Mouse (Mus musculus): ENCODE results near the gene Hif3a. TPM values are rescaled to one million over a fixed set of nuclear protein-coding genes. Genes with fewer than 3 reads are reported as not detected.

Gene Hif3a
- polyA plus RNA-seq, 1 experiment from 2014 or later: 22.6 TPM

DNA sequence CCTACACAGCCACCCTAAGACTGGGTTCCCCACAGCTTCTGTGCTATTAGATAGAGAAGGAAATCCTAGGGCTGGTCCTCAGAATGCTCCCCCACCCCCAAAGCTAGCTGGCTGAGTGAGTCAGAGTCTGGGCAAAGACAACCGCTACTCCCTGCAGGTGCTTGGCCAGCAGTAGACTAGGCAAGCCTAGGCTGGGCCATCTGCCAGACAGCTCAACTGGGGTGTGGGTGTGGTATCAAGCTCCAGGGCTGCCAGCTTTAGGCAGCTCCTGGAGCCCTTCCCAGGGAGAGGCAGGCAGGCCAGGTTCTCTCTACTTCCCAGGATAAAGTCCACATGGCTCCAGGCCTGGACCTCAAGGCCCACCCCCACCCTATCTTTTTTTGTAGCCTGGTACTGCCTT lies 45.2 kb downstream of the Hif3a start:
- no peak overlapping the region for H3K27ac ChIP-seq
- no peaks in the 10 kb centered on the region for H3K27me3 ChIP-seq (replicated peaks)
- no peaks in the 10 kb centered on the region for H3K9me3 ChIP-seq (replicated peaks)
- no peak overlapping the region for H3K4me3 ChIP-seq
- WGBS (ENCODE audit: insufficient replicate concordance): 81% methylated on average over 1 of the region's 1 CpGs
- peaks cover 96% of the 10 kb centered on the region for H3K36me3 ChIP-seq
- ATAC-seq: peak; percentile 40; the same call in 1 of the 2 replicates
- H3K9ac ChIP-seq: no peak overlapping the region
- H3K4me1 ChIP-seq: peaks cover 39% of the 10 kb centered on the region
- H3K4me2 ChIP-seq: no peak overlapping the region

GRCm38 (mm10) chr7:17015381-17015780 lies 46.8 kb downstream of the Hif3a start:
- 81% methylated on average over 6 of the region's 6 CpGs for whole genome bisulfite sequencing (ENCODE audit: insufficient replicate concordance)
- peaks cover 96% of the 10 kb centered on the region for H3K36me3 ChIP-seq
- H3K9me3 ChIP-seq (replicated peaks): no peaks in the 10 kb centered on the region
- H3K4me2 ChIP-seq: no peak overlapping the region
- H3K4me3 ChIP-seq: no peak overlapping the region
- peaks cover 22% of the 10 kb centered on the region for H3K4me1 ChIP-seq
- no peak overlapping the region for H3K9ac ChIP-seq
- no peak for ATAC-seq
- H3K27ac ChIP-seq: no peak overlapping the region
- H3K27me3 ChIP-seq (replicated peaks): no peaks in the 10 kb centered on the region

GRCm38 (mm10) chr7:17011909-17012590 lies 50.2 kb downstream of the Hif3a start:
- Histone ChIP-seq H3K36me3 (peaks cover 100% of the 10 kb centered on the region), H3K4me2 (no peak overlapping the region), H3K4me3 (no peak overlapping the region), H3K4me1 (0 out of 2 replicates have a peak, but pooled peaks cover 3% of the 10 kb centered on the region), H3K9me3 (replicated peaks) (no peaks in the 10 kb centered on the region), H3K27me3 (replicated peaks) (no peaks in the 10 kb centered on the region), H3K27ac (no peak overlapping the region), H3K9ac (no peak overlapping the region)
- no peak for ATAC-seq
- 83% methylated on average over 7 of the region's 7 CpGs for WGBS (ENCODE audit: insufficient replicate concordance)

- 79% methylated on average over 5 of the region's 5 CpGs for WGBS (ENCODE audit: insufficient replicate concordance)
- no peak for ATAC-seq
These were observed 52.2 kb downstream of the Hif3a start for GRCm38 (mm10) chr7:17010010-17010347.

GRCm38 (mm10) chr7:17009326-17010009 lies 52.8 kb downstream of the Hif3a start:
- Histone ChIP-seq H3K4me2 (no peak overlapping the region), H3K27ac (no peak overlapping the region), H3K9me3 (replicated peaks) (no peaks in the 10 kb centered on the region), H3K27me3 (replicated peaks) (no peaks in the 10 kb centered on the region), H3K9ac (no peak overlapping the region), H3K4me3 (no peak overlapping the region), H3K36me3 (peaks cover 100% of the 10 kb centered on the region), H3K4me1 (0 out of 2 replicates have a peak, but pooled peaks cover 4% of the 10 kb centered on the region)
- WGBS (ENCODE audit: insufficient replicate concordance): 74% methylated on average over 16 of the region's 16 CpGs
- ATAC-seq: no peak

More at GRCm38 (mm10) chr7:17010010-17010347, 52.2 kb downstream of the Hif3a start:
- Histone ChIP-seq H3K9me3 (replicated peaks) (no peaks in the 10 kb centered on the region), H3K9ac (no peak overlapping the region), H3K27me3 (replicated peaks) (no peaks in the 10 kb centered on the region), H3K27ac (no peak overlapping the region), H3K4me2 (no peak overlapping the region), H3K36me3 (peaks cover 100% of the 10 kb centered on the region), H3K4me1 (0 out of 2 replicates have a peak, but pooled peaks cover 2% of the 10 kb centered on the region), H3K4me3 (no peak overlapping the region)

DNA sequence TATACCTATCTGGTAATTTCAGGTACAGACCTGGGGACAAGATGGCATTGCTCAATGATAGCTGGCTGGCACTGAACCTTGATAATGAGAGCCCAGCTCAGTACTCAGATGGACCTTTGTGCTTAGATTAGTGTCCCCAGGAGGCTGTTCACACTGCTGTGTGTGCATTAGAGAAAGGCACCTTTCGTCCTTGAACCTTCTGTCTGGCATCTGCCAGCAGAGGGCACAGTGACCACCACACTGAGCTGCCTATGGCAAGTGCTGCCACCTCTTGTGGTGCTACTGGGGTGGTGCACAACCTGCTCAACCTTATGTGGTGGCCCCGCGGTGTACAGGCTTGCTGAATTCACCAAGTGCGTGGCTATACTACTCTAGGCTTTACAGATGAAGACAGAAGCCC lies 54.9 kb downstream of the Hif3a start:
- 83% methylated on average over 4 of the region's 4 CpGs for WGBS (ENCODE audit: insufficient replicate concordance)
- Histone ChIP-seq H3K27ac (no peak overlapping the region), H3K9ac (no peak overlapping the region), H3K4me3 (no peak overlapping the region), H3K4me1 (peaks cover 14% of the 10 kb centered on the region; the same call in 1 of the 2 replicates), H3K4me2 (no peak overlapping the region), H3K36me3 (peaks cover 92% of the 10 kb centered on the region), H3K9me3 (replicated peaks) (no peaks in the 10 kb centered on the region), H3K27me3 (replicated peaks) (no peaks in the 10 kb centered on the region)
- no peak for ATAC-seq

DNA sequence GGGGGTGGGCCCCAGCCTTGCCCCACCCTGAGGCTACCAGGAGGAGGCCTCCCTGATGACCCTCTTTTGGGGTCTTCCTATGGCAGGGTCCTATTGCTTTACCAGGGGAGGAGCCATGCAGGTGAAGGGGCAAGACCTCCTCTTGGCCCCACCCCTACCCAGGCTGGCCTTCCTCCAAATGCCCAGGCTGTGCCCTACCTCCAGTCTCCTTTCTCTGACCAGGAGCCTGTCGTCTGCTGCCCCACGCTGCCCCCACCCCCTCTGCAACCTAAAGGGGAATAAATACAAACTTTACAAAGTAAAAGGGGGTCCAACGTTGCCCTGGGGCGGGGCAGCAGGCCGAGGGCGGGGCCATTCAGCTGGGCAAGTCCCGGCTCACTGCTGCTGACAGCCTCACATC lies 57.5 kb downstream of the Hif3a start:
- no peak overlapping the region for H3K27ac ChIP-seq
- WGBS (ENCODE audit: insufficient replicate concordance): 72% methylated on average over 7 of the region's 7 CpGs

DNA sequence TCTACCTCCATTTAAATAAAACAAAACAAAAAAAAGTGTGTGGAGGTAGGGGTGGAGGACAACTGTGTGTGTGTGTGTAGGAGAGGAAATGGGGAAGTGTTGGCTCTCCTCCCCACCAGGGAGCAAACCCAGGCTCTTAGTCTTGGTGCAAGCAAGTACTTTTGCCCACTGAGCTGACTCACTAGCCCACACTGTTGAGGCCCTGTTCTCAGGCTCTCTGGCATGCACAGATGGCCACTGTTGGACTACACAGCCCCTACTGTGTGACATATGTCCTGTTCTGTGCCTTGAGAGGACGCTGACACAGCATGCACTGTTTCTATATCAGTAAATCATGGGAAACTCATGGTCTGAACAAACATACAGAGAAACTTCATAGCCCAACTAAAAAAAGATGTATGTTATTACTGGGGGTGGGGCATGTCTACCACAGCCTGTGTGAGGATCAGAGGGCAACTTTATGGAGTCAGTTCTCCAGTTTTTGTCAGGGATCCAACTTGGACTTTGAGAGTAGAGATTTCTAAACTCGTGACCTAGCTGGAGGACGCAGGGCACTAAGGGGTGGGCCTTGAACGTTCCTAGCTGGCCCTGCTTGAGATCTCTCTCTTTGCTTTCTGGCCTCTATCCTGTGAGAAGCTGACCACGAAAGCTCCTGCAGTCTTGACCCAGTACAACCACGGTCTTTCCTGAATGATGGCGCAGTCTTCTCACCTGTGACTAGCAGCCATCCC lies 58.8 kb downstream of the Hif3a start:
- Histone ChIP-seq H3K9ac (no peak overlapping the region), H3K9me3 (replicated peaks) (no peaks in the 10 kb centered on the region), H3K4me1 (peaks cover 34% of the 10 kb centered on the region), H3K4me2 (no peak overlapping the region), H3K4me3 (no peak overlapping the region), H3K27ac (peak overlapping the region; percentile 43), H3K27me3 (replicated peaks) (no peaks in the 10 kb centered on the region), H3K36me3 (peaks cover 68% of the 10 kb centered on the region)
- no peak for ATAC-seq
- 73% methylated on average over 7 of the region's 7 CpGs for WGBS (ENCODE audit: insufficient replicate concordance)

More for the DNA sequence above, 57.5 kb downstream of the Hif3a start:
- H3K27me3 ChIP-seq (replicated peaks): no peaks in the 10 kb centered on the region
- no peak overlapping the region for H3K4me2 ChIP-seq
- no peak for ATAC-seq
- H3K4me1 ChIP-seq: peaks cover 21% of the 10 kb centered on the region
- H3K4me3 ChIP-seq: no peak overlapping the region
- no peaks in the 10 kb centered on the region for H3K9me3 ChIP-seq (replicated peaks)
- peaks cover 76% of the 10 kb centered on the region for H3K36me3 ChIP-seq
- H3K9ac ChIP-seq: no peak overlapping the region

GRCm38 (mm10) chr7:17002375-17003195 lies 59.6 kb downstream of the Hif3a start:
- H3K9ac ChIP-seq: no peak overlapping the region
- H3K4me1 ChIP-seq: peaks cover 42% of the 10 kb centered on the region
- WGBS (ENCODE audit: insufficient replicate concordance): 22% methylated on average over 7 of the region's 7 CpGs
- H3K36me3 ChIP-seq: peaks cover 66% of the 10 kb centered on the region
- H3K4me2 ChIP-seq: no peak overlapping the region
- ATAC-seq: peak; percentile 58
- no peaks in the 10 kb centered on the region for H3K9me3 ChIP-seq (replicated peaks)
- peak overlapping the region; percentile 43; the same call in 1 of the 2 replicates for H3K27ac ChIP-seq
- no peak overlapping the region for H3K4me3 ChIP-seq
- H3K27me3 ChIP-seq (replicated peaks): no peaks in the 10 kb centered on the region

- Histone ChIP-seq H3K4me3 (peak overlapping the region; percentile 18; the same call in 1 of the 2 replicates), H3K9me3 (replicated peaks) (no peaks in the 10 kb centered on the region), H3K36me3 (peaks cover 45% of the 10 kb centered on the region), H3K4me1 (peaks cover 59% of the 10 kb centered on the region), H3K27me3 (replicated peaks) (peaks cover 10% of the 10 kb centered on the region), H3K27ac (peak overlapping the region; percentile 38; the same call in 1 of the 2 replicates), H3K9ac (peak overlapping the region; percentile 47), H3K4me2 (peak overlapping the region; percentile 55)
- peak; percentile 46 for ATAC-seq
- 16% methylated on average over 4 of the region's 4 CpGs for WGBS (ENCODE audit: insufficient replicate concordance)
These were observed 62.6 kb downstream of the Hif3a start for GRCm38 (mm10) chr7:16999650-17000049.

- H3K4me1 ChIP-seq: peaks cover 61% of the 10 kb centered on the region
These were observed 63.0 kb downstream of the Hif3a start for GRCm38 (mm10) chr7:16999233-16999632.

More at GRCm38 (mm10) chr7:16999233-16999632, 63.0 kb downstream of the Hif3a start:
- Histone ChIP-seq H3K36me3 (peaks cover 41% of the 10 kb centered on the region), H3K4me2 (peak overlapping the region; percentile 55), H3K4me3 (peak overlapping the region; percentile 18; the same call in 1 of the 2 replicates), H3K9me3 (replicated peaks) (no peaks in the 10 kb centered on the region), H3K9ac (peak overlapping the region; percentile 47), H3K27ac (peak overlapping the region; percentile 38; the same call in 1 of the 2 replicates), H3K27me3 (replicated peaks) (peaks cover 14% of the 10 kb centered on the region)
- peak; percentile 67 for ATAC-seq
- 26% methylated on average over 4 of the region's 4 CpGs for WGBS (ENCODE audit: insufficient replicate concordance)
